Mouse (Mus musculus): Measurements from ENCODE around the gene Nisch. TPM values are rescaled to one million over a fixed set of nuclear protein-coding genes. Genes with fewer than 3 reads are reported as not detected.

The Nisch gene
- polyA plus RNA-seq, 1 experiment from 2014 or later, result 309 TPM

- H3K4me3 ChIP-seq (replicated peaks; ENCODE audit: low read length), result no peak overlapping the region
- H3K27ac ChIP-seq, result no peak overlapping the region
These were observed 51.7 kb downstream of the Nisch start for GRCm38 (mm10) chr14:31165010-31165409.

GRCm38 (mm10) chr14:31164067-31164466, 52.7 kb downstream of the Nisch start:
- Histone ChIP-seq H3K4me3 (replicated peaks; ENCODE audit: low read length) (no peak overlapping the region), H3K4me2 (replicated peaks) (no peak overlapping the region), H3K27ac (no peak overlapping the region), H3K4me1 (replicated peaks; ENCODE audit: control insufficient read depth, insufficient read depth, low read length) (0 out of 2 replicates have a peak, but pooled peaks cover 8% of the 10 kb centered on the region), H3K9ac (no peak overlapping the region), H3K9me3 (ENCODE audit: control insufficient read depth, low read length) (no peaks in the 10 kb centered on the region), H3K27me3 (ENCODE audit: control insufficient read depth, insufficient read depth, low read length) (no peaks in the 10 kb centered on the region), H3K36me3 (replicated peaks; ENCODE audit: control insufficient read depth, insufficient read depth) (no peaks in the 10 kb centered on the region)
- WGBS, result 81% methylated on average over 8 of the region's 8 CpGs
- no peak for ATAC-seq (ENCODE audit: low FRiP score)
- DNase-seq (ENCODE audit: low spot score), result no peak

More at GRCm38 (mm10) chr14:31165010-31165409, 51.7 kb downstream of the Nisch start:
- Histone ChIP-seq H3K4me2 (replicated peaks) (no peak overlapping the region), H3K4me1 (replicated peaks; ENCODE audit: control insufficient read depth, insufficient read depth, low read length) (0 out of 2 replicates have a peak, but pooled peaks cover 8% of the 10 kb centered on the region), H3K9ac (no peak overlapping the region), H3K27me3 (ENCODE audit: control insufficient read depth, insufficient read depth, low read length) (no peaks in the 10 kb centered on the region), H3K36me3 (replicated peaks; ENCODE audit: control insufficient read depth, insufficient read depth) (peaks cover 4% of the 10 kb centered on the region), H3K9me3 (ENCODE audit: control insufficient read depth, low read length) (no peaks in the 10 kb centered on the region)
- no peak for DNase-seq (ENCODE audit: low spot score)
- WGBS, result 45% methylated on average over 2 of the region's 2 CpGs
- no peak for ATAC-seq (ENCODE audit: low FRiP score)

DNA sequence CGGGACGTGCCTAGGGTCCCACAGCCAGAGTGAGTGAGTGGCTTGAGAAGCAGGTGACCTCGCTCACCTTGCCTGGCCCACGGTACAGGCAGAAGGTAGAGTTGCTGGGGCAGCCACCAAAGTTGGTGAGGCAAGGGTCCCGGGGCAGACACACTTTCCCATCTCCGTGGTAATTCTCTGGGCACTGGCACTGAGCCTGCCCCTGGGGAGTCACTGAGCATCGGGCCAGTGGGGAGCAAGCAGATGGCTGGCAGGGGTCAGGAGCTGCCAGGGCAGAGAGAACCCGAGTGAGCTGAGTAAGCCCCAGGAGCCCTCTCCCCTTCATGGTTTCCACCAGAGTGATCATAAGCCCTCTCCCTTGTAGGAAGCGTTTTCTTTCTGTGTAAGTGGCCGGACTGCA, 55.1 kb downstream of the Nisch start:
- H3K27ac ChIP-seq, result no peak overlapping the region
- 0 out of 2 replicates have a peak, but pooled peaks cover 6% of the 10 kb centered on the region for H3K4me1 ChIP-seq (replicated peaks; ENCODE audit: control insufficient read depth, insufficient read depth, low read length)
- ATAC-seq (ENCODE audit: low FRiP score) (no peak), DNase-seq (ENCODE audit: low spot score) (no peak)
- 69% methylated on average over 10 of the region's 10 CpGs for WGBS
- no peaks in the 10 kb centered on the region for H3K36me3 ChIP-seq (replicated peaks; ENCODE audit: control insufficient read depth, insufficient read depth)
- no peaks in the 10 kb centered on the region for H3K27me3 ChIP-seq (ENCODE audit: control insufficient read depth, insufficient read depth, low read length)
- no peak overlapping the region for H3K4me2 ChIP-seq (replicated peaks)
- no peak overlapping the region for H3K9ac ChIP-seq
- no peak overlapping the region for H3K4me3 ChIP-seq (replicated peaks; ENCODE audit: low read length)
- H3K9me3 ChIP-seq (ENCODE audit: control insufficient read depth, low read length), result no peaks in the 10 kb centered on the region

DNA sequence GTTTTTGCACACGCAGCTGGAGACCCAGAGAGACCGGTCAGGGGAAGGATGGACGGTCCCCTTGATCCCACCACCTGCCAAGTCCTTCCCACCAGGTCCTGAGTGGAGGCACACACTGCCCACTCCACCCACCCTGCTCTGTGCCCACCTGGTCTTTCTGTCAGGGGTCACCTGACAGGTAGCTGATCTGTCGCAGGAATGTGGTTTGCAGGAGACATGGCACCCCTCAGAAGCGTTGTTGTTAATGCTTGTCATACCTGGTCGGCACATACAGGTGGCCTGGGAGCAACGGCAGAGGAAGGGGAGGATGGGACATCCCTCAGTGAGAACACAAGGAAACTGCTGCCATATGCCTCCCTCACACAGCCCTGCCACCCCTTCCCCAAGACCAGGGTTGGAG, 55.6 kb downstream of the Nisch start:
- no peaks in the 10 kb centered on the region for H3K27me3 ChIP-seq (ENCODE audit: control insufficient read depth, insufficient read depth, low read length)
- H3K4me3 ChIP-seq (replicated peaks; ENCODE audit: low read length), result no peak overlapping the region
- H3K27ac ChIP-seq, result no peak overlapping the region
- no peak overlapping the region for H3K4me2 ChIP-seq (replicated peaks)
- DNase-seq (ENCODE audit: low spot score) (no peak), ATAC-seq (ENCODE audit: low FRiP score) (no peak)
- H3K9me3 ChIP-seq (ENCODE audit: control insufficient read depth, low read length), result no peaks in the 10 kb centered on the region
- WGBS, result 87% methylated on average over 7 of the region's 7 CpGs
- 0 out of 2 replicates have a peak, but pooled peaks cover 2% of the 10 kb centered on the region for H3K4me1 ChIP-seq (replicated peaks; ENCODE audit: control insufficient read depth, insufficient read depth, low read length)
- no peak overlapping the region for H3K9ac ChIP-seq
- H3K36me3 ChIP-seq (replicated peaks; ENCODE audit: control insufficient read depth, insufficient read depth), result no peaks in the 10 kb centered on the region

DNA sequence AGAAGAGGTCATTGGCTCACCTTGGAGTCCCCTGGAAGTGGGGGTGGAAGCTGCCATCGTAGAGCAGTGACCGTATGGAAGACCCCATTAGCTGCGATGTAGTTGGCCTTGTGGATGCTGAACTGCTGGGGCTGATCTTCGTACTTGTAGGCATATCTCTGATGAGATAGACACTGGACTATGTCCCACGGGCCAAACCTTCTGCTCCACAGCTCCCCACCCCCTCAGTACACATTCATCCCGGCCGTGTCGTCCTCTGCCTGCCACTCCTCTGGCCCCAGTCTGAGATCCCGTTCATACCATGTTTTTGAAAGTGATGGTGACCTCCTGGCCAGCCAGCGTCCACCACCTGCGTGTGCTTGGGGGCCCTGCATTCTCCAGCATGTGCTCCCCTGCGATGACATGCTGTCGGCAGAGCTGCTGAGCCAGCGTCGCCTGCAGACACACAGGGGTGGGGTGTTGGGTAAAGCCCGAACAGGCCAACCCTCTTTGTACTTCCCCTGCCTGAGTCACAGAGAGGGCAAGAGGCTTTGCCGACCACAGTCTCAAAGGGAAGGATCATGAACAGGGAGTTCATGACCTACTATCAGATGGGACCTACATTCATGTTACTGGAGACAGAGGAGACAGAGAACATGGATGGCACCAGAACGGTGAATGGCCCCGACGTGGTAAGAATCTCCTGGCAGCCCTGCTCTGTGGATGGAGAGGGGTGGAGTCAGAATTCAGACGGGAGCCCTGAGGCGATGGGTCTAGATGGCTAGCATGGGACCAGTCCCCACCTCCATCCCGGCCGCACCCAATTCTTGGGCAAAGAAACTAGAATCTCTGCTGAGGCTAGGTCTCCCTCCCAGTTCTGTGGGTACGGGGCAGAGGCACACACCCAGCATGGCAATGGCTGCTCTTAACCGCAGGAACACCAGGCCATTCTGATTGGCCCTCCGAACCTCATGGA, 56.3 kb downstream of the Nisch start:
- ATAC-seq (ENCODE audit: low FRiP score), result no peak
- WGBS, result 81% methylated on average over 27 of the region's 27 CpGs
- no peak overlapping the region for H3K4me3 ChIP-seq (replicated peaks; ENCODE audit: low read length)

DNA sequence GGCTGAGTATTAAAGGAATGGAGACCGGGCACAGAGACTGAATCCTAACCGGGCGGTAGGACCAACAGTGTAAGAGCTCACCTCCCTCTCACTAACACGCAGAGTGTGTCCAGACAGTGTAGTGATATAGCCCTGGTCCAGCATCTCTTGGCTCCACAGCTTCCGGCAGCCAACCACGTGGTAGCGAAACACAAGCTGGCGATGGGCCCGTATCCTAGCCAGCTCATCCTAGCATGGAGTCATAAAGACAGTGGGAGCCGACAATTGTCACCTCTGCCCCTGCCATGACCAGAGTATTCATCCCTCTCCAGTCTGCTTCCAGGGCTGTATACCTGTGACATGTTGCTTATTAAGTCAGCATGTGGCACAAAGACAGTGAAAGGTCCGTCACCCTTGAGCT, 71.1 kb downstream of the Nisch start:
- no peak overlapping the region for H3K4me3 ChIP-seq (replicated peaks; ENCODE audit: low read length)
- no peaks in the 10 kb centered on the region for H3K27me3 ChIP-seq (ENCODE audit: control insufficient read depth, insufficient read depth, low read length)
- peaks cover 11% of the 10 kb centered on the region for H3K36me3 ChIP-seq (replicated peaks; ENCODE audit: control insufficient read depth, insufficient read depth)
- no peaks in the 10 kb centered on the region for H3K4me1 ChIP-seq (replicated peaks; ENCODE audit: control insufficient read depth, insufficient read depth, low read length)
- no peak overlapping the region for H3K9ac ChIP-seq
- no peak overlapping the region for H3K27ac ChIP-seq
- 93% methylated on average over 11 of the region's 11 CpGs for WGBS
- no peak overlapping the region for H3K4me2 ChIP-seq (replicated peaks)
- ATAC-seq (ENCODE audit: low FRiP score) (no peak), DNase-seq (ENCODE audit: low spot score) (no peak)
- no peaks in the 10 kb centered on the region for H3K9me3 ChIP-seq (ENCODE audit: control insufficient read depth, low read length)

More for the DNA sequence above, 56.3 kb downstream of the Nisch start:
- no peak overlapping the region for H3K4me2 ChIP-seq (replicated peaks)
- no peak for DNase-seq (ENCODE audit: low spot score)
- H3K9ac ChIP-seq, result no peak overlapping the region
- no peaks in the 10 kb centered on the region for H3K27me3 ChIP-seq (ENCODE audit: control insufficient read depth, insufficient read depth, low read length)
- no peaks in the 10 kb centered on the region for H3K9me3 ChIP-seq (ENCODE audit: control insufficient read depth, low read length)
- H3K4me1 ChIP-seq (replicated peaks; ENCODE audit: control insufficient read depth, insufficient read depth, low read length), result no peaks in the 10 kb centered on the region
- no peaks in the 10 kb centered on the region for H3K36me3 ChIP-seq (replicated peaks; ENCODE audit: control insufficient read depth, insufficient read depth)
- H3K27ac ChIP-seq, result no peak overlapping the region

- H3K27ac ChIP-seq, result no peak overlapping the region
- DNase-seq (ENCODE audit: low spot score), result no peak
- no peak for ATAC-seq (ENCODE audit: low FRiP score)
- no peak overlapping the region for H3K4me2 ChIP-seq (replicated peaks)
- H3K27me3 ChIP-seq (ENCODE audit: control insufficient read depth, insufficient read depth, low read length), result no peaks in the 10 kb centered on the region
- no peaks in the 10 kb centered on the region for H3K4me1 ChIP-seq (replicated peaks; ENCODE audit: control insufficient read depth, insufficient read depth, low read length)
- H3K9ac ChIP-seq, result no peak overlapping the region
- 96% methylated on average over 14 of the region's 14 CpGs for WGBS
- peaks cover 56% of the 10 kb centered on the region for H3K36me3 ChIP-seq (replicated peaks; ENCODE audit: control insufficient read depth, insufficient read depth)
- H3K4me3 ChIP-seq (replicated peaks; ENCODE audit: low read length), result no peak overlapping the region
- no peaks in the 10 kb centered on the region for H3K9me3 ChIP-seq (ENCODE audit: control insufficient read depth, low read length)
These were observed 75.7 kb downstream of the Nisch start for GRCm38 (mm10) chr14:31141011-31141410.

DNA sequence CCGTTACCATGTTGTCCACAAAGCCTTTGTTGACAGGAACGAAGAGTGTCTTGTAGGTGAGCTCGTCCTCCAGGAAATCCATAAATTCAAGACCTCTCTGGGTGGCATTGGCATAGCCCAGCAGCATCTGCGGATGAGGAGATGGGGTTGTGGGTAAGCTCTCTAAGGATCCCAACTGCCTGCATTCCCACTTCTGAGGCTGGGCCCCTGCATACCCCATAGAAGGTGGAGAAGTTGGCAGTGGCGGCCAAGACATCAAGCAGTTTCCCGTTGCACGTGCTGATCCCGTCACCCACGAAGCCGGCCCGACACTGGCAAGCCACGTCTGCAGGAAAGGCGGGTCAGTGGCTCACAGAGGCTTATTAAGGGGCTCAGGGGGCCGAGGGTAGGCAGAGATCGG, 76.6 kb downstream of the Nisch start:
- ATAC-seq (ENCODE audit: low FRiP score), result no peak
- Histone ChIP-seq H3K36me3 (replicated peaks; ENCODE audit: control insufficient read depth, insufficient read depth) (peaks cover 65% of the 10 kb centered on the region), H3K4me2 (replicated peaks) (no peak overlapping the region), H3K27me3 (ENCODE audit: control insufficient read depth, insufficient read depth, low read length) (no peaks in the 10 kb centered on the region), H3K4me3 (replicated peaks; ENCODE audit: low read length) (no peak overlapping the region), H3K27ac (no peak overlapping the region), H3K9ac (no peak overlapping the region), H3K4me1 (replicated peaks; ENCODE audit: control insufficient read depth, insufficient read depth, low read length) (no peaks in the 10 kb centered on the region), H3K9me3 (ENCODE audit: control insufficient read depth, low read length) (no peaks in the 10 kb centered on the region)
- 94% methylated on average over 15 of the region's 15 CpGs for WGBS
- DNase-seq (ENCODE audit: low spot score), result no peak

GRCm38 (mm10) chr14:31139666-31140065, 77.1 kb downstream of the Nisch start:
- no peak for DNase-seq (ENCODE audit: low spot score)
- Histone ChIP-seq H3K4me2 (replicated peaks) (no peak overlapping the region), H3K36me3 (replicated peaks; ENCODE audit: control insufficient read depth, insufficient read depth) (peaks cover 70% of the 10 kb centered on the region), H3K4me1 (replicated peaks; ENCODE audit: control insufficient read depth, insufficient read depth, low read length) (no peaks in the 10 kb centered on the region), H3K9ac (no peak overlapping the region), H3K27ac (no peak overlapping the region), H3K9me3 (ENCODE audit: control insufficient read depth, low read length) (no peaks in the 10 kb centered on the region), H3K4me3 (replicated peaks; ENCODE audit: low read length) (no peak overlapping the region), H3K27me3 (ENCODE audit: control insufficient read depth, insufficient read depth, low read length) (no peaks in the 10 kb centered on the region)
- ATAC-seq (ENCODE audit: low FRiP score), result no peak
- 94% methylated on average over 12 of the region's 12 CpGs for WGBS

Data from hindbrain, embryonic 14.5 days (tissue).